Mouse (Mus musculus): ENCODE measurements around the gene Slc7a5. TPM values are rescaled to one million over a fixed set of nuclear protein-coding genes. Genes with fewer than 3 reads are reported as not detected.

The Slc7a5 gene
- total RNA-seq, 2 experiments from 2014 or later, result 25.8 to 46.4 TPM

DNA sequence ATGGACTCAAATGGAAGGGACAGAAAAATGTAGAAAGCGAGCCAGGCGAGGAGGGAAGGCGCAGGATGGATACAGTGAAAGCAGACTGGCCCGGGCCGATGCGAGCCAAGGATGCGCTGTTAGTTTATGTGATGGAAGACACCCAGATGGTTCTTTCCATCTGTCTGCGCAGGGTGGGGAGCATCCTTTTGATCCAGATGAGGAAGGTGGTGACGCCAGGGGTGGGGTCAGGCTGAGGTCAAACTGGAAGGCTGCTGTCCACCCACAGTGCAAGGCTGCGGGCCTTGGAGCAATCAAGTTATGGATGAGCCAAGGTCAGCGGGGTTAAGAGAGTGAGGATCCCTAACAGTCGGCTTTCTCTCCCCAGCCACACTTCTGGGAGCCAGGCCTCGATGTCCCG is 28.9 kb upstream of the Slc7a5 start:
- ATAC-seq (replicated peaks; ENCODE audit: poor library complexity), result no peak

DNA sequence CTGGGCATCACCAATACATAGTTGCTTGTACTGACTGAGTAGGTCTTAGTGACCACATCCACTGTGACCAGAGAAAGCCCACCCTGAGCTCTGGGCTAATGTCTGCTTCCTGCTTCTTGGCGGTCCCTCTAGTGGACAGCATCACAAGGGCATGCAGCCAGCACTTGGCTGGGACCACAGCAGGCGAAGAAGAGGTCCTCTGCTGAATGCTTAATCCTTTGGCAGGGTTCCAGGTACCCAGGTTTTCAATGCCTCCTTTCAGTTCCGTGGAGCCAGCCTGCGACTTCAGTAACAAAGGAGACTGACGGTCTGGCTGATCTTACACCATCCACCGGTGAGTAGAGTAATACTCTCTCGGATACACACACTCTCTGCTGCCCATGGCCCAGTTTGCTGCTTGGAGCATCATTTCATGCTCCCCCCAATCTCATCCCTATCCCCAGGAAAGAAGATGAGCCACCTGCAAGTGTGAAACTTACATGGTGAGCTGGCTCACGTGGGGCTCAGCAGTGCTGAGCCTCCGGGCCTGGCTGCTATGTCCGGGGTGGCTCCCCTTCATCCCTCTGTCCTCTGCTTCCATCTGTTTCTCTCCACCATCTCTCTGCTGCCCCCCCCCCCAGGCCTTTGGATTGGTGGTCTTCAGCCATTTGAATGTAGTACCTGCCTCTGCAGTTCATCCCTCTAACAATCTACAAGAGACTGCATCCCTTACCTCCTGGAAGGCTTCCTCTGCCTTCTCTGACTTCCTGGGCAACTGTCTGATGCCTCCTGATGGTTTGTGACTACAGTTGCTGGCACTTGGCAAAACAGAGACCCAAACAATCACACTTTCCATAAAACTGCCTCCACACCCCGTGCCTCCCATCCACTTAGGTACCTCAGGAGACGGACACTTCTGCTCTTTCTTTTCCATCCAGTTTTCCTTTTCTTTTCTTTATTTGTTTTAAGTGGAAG is 28.1 kb upstream of the Slc7a5 start:
- ATAC-seq (replicated peaks; ENCODE audit: poor library complexity), result no peak

DNA sequence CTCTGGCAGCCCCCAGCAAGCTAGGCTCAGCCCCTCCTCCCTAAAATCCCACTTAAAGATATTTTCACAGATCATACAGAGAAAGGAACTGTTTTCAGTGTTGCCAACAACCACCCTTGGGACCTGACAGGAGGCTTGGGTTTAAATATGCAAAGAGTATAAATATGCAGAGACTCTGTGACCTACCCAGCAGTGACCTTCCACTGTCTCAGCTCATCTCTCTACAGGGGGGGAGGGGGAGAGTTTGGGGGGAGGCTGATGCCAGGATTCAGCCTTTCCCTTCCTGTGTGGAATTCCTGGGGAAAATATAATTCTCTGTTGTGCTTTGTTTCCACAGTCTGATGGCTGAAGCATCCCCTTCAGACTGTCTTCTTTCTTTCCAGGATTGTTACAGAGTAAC is 27.4 kb upstream of the Slc7a5 start:
- ATAC-seq (replicated peaks; ENCODE audit: poor library complexity), result no peak

DNA sequence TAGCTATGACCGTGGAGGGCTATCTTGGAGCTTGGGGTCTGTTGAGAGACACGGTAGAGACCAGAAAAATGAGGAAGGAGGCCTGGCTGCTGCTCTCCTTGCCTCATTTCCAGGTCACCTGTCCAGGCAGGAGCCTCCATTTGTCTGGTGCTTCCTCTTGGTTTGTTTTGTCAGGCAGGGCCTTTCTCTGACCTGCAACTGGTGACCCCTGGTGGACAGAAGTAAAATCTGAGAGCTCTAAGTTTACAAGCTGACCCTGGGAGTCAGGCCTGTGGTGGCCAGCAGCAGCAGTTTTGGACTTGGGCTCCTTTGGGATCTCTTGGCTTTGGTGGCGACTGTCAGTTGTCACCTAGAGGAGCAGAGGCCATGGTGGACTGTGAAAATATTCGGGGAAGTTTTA is 27.0 kb upstream of the Slc7a5 start:
- peak; percentile 78 for ATAC-seq (replicated peaks; ENCODE audit: poor library complexity)

DNA sequence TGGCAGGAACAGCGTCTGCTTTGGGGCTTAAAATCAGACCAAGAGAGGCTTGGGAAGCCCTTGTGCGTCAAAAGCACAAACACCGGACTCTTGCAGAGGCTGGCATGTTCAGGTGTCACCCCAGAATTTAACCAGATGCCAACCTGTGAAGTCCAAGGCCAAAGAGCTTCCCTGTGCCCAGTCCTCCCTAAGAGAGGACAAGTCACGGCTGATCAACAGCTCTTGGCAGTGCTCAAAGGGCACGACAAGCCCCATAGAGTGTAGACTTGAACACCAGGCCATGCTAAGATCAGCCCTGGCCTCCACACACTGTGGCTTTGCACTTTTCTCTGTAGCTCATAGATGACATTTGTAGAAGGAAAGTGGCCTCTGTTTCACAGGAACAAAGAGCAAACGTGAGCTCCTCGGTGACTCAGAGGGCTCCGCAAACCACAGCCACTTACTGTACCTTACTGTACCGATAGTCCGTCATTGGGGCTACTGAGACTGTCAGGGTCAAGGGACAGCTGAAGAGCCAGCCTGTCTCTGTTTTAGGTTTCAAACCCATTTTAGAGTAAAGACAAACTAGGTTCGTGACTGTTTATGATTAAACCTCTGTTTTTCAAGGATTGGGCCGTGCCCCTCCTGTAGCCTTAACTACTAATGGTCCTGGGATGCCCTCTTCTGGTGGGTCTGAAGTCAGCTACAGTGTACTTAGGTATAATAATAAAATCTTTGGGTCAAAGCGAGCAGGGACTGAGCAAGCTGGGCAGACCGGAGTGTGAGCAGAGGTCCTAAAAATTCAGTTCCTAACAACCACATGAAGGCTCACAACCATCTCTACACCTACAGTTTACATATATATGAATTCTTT is 25.4 kb upstream of the Slc7a5 start:
- peak; percentile 30; the same call in 1 of the 2 replicates for ATAC-seq (replicated peaks; ENCODE audit: poor library complexity)

DNA sequence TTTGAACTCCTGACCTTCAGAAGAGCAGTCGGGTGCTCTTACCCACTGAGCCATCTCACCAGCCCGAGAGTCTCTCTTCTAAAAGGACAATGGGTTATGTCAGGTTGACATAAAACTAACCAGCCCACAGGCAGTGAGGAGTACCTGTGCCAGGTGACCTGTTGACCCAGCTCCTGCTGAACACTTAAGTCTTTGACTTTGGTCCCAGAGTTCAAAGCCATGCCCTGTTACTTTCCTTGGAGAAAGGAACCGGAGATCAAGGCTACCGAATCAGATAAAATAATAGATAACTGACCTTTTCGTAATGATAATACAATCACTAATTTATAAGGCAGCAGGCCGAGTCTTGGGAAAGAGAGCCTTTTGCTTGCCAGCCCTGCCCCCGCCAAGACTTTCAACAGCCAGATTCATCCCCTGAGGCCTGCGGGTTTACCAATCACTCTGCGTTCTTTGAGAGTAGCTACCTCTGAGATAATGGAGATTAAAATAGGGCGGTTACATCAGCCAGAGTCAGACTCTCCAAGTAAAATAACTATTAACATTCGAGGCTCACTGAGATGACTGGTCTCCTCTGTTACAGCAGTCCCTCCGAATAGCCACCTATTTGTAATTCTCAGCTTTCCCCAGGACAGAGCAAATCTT is 24.7 kb upstream of the Slc7a5 start:
- ATAC-seq (replicated peaks; ENCODE audit: poor library complexity), result no peak

DNA sequence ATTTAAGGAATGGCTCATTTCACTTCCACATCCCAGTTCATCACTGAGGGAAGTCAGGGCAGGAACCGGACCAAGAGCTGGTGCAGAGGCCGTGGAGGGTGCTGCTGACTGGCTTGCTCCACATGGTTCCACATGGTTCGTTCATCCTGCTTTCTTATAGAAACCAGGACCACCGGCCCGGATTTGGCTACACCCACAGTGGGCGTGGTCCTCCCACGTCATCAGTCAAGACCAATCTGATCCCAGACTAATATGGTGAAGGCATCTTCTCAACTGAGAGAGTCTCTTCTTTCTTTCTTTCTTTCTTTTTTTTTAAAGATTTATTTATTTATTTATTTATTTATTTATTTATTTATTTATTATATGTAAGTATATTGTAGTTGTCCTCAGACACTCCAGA is 24.1 kb upstream of the Slc7a5 start:
- no peak for ATAC-seq (replicated peaks; ENCODE audit: poor library complexity)

DNA sequence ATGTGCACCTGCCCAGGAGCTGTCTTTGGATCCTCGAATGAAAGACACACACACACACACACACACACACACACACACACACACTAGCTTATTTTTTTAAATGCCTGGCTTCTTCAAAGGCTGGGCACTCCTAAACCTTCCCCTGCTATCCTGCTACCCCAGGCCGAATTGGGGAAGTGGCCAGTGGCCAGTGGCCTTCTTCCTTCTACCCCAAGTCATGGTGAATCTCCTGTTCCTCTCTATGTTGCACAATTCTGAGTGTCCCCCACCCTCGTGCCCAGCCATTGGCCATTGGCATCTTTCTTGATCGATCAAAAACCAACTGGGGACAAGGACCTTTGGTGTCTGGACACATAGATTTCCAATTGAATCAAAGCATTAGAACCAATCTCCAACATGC is 22.6 kb upstream of the Slc7a5 start:
- ATAC-seq (replicated peaks; ENCODE audit: poor library complexity), result 0 out of 2 replicates have a peak, but pooled peaks have one; percentile 26

DNA sequence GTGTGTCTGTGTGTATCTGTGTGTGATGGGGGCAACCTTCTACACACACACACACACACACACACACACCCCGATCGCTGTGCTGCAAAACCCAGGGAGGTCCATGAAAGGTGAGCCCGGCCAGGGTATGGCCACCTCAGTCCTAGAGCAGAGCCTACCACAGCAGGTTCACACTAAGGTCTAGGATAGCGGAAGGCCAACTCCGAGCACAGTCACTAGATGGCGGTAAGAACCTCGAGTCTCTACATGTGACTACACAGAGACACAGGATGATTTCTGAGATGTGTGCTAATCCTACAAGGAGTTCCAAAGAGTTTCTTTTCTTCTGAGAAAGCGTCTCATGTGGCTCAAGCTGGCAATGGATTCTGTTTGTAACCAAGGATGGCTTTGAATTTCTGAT is 19.8 kb upstream of the Slc7a5 start:
- ATAC-seq (replicated peaks; ENCODE audit: poor library complexity), result peak; percentile 94

DNA sequence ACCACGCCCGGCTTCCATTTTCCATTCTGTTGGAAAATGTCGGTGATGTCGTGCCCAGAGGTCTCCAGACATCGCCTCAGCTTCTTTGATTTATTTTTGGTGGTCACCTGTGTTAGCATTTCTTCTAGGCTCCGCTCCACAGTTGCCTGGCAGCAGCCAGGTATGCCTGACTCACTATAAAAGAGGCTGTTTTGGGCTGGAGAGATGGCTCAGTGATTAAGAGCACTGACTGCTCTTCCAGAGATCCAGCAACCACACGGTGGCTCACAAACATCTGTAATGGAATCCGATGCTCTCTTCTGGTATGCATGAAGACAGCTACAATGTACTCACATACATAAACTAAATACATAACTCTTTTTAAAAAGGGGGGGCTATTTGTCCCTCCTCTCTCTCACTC is 18.8 kb upstream of the Slc7a5 start:
- ATAC-seq (replicated peaks; ENCODE audit: poor library complexity), result no peak

DNA sequence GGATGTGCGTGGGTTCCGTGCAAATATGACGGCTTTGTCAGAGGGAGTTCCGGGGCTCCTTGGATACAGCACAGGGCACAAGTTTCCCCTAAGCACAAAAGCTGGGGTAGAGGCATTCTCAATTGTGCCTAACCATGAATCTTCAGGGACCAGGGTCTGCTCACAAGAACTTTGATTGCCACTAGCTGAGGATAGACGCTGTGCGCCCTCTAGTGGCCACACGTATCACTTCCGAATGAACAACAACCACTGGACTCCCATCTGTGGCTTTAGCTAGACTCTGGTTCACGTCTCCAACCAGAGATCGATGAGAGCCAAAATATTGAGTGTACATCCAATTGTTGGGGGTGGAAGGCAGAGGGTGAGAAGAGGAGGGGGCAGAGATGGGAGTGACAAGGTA is 18.1 kb upstream of the Slc7a5 start:
- peak; percentile 77 for ATAC-seq (replicated peaks; ENCODE audit: poor library complexity)

DNA sequence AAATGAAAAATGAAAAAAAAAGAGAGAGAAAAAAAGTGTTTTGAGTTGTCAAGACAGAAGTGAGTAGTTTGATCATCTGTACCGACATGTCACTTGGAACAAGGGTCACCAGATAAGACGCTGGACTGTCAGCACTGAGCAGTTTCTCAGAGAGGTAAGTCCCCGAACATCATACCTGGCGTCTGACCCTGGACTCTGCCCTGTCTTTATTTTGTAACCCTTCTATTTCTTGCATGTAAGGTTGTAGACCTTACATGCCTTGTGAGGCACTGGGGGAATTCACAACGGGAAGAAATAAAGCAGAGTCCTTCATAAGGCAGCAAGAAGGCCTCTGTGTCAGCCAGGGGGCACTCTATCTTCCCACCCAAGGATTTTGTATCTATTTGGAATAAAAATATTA is 17.2 kb upstream of the Slc7a5 start:
- no peak for ATAC-seq (replicated peaks; ENCODE audit: poor library complexity)

DNA sequence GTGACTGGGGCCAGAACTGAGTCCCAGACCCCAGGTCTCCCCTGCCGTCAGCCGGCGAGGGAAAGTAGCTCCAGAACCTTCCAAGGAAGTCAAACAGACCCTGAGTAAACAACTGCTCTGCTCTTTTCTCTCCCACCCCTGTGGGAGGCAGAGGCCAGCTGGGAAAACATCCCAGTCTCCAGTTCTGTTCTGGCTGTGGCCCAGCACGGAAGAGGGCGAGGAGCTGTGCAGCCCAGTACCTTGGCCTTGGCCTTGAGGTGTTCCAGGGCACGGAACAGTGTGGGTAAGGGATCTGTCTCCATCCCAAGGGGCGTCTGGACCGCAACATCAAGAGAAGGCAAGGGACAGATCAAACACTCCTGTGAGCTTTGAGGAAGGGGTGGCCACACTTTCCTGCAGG is 14.6 kb upstream of the Slc7a5 start:
- ATAC-seq (replicated peaks; ENCODE audit: poor library complexity), result no peak

DNA sequence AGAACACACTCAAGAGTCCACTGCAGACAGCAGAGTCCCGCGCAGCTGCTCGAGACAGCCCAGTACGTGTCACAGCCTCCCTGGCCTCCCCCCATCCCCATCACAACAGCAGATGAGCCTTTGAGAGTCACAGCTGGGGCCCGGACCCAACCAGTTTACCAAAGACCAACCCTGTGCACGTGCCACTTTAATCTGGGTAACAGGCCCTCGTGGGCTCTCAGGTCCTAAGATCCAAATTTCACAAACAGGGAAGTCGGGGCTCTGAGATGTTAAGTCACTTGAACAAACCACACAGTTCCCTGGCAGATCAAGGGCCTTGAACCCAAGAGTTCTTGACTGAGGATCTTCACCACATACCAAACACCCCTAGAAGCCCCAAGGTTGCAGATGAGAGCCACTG is 14.1 kb upstream of the Slc7a5 start:
- 0 out of 2 replicates have a peak, but pooled peaks have one; percentile 10 for ATAC-seq (replicated peaks; ENCODE audit: poor library complexity)

DNA sequence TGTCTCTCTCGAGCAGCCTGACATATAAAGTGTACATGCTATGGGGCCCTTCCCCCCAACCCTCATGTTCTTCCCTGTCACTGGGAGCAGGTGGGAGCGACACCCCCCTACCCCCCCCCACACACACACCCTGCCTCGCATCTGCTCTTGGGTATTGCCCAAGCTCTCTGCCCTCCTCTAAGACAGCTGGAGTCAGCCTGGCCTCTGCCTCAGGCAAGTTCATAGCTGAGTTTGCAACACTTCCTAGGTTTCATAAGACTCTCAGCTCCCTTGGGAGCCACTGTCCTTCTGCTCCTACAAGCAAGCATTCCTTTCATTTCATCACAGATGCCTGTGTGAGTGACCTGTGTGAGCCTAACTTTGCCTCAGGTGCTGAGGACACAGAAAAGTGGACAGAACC is 12.2 kb upstream of the Slc7a5 start:
- ATAC-seq (replicated peaks; ENCODE audit: poor library complexity), result peak; percentile 88

DNA sequence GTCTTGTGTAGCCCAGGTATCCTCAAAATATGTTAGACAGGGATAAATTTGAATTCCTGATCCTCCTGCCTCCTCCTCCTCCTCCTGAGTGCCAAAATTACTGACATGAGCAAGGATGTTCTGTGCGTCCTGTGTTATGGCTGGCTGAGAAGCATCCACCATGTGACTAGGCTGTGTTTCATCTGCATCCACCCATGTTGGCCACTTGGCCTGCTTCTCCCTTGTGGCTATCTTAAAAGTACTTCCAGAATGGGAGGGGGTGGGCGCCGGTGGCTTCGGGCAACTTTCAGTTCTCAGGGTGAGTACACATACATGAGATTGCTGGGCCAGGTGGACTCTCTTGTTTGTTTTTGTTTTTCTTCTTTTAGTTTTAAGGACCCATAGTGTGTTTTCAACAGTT is 11.7 kb upstream of the Slc7a5 start:
- ATAC-seq (replicated peaks; ENCODE audit: poor library complexity), result no peak

DNA sequence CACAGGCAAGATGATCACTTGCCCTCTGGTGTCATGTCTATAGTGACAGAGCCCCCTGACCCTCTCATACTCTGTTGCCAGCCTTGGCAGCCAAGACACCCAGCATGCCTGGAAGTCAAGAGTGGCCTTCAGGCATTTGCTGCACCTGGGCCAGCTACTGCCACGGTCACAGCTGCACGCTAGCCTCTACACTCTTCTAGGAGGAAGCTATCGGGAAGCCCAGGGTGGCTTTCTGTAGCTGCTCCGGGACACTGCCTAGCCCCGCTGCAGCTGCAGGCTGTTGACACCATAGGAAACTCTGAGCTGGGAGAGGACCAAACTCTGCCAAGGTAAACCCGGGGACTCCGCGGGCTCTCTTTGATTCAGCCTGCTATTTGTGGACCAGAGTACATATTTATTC is 5.9 kb upstream of the Slc7a5 start:
- no peak for ATAC-seq (replicated peaks; ENCODE audit: poor library complexity)

DNA sequence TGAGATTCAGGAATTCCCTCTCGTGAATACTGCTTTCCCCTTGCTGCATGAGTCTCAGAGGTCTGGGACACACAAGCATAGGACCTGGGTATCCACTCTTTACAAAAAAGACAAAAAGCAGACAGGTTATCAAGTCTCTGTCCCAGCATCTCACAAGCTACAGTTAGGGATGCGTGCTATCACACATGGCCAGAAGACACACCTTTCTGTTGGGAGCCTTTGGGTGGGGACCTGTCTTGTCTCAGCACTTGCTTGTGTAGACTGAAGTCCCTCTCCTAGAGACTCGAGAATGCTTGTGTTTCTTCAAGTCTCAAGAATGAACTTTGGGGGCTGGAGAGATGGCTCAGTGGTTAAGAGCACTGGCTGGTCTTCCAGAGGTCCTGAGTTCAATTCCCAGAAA is 5.3 kb upstream of the Slc7a5 start:
- ATAC-seq (replicated peaks; ENCODE audit: poor library complexity), result no peak

DNA sequence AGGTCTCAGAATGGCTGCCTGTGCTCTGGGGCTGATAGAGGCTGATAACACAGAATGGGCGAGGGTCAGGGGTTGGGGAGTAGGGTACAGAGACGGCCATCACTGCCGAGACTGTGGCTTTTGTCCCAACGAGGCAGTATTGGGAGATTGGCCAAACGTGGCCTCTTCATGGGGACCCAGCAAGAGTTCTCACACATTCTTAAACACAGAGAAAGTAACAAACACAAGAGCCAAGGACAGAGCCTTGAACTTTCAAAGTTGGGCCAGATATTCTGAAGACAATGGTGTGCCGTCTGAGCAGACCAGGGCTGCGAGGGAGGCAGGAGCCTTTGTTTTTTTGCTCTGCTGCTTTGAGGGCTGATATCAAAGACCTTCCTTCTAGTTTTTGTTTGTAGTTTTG is 4.5 kb upstream of the Slc7a5 start:
- no peak for ATAC-seq (replicated peaks; ENCODE audit: poor library complexity)

DNA sequence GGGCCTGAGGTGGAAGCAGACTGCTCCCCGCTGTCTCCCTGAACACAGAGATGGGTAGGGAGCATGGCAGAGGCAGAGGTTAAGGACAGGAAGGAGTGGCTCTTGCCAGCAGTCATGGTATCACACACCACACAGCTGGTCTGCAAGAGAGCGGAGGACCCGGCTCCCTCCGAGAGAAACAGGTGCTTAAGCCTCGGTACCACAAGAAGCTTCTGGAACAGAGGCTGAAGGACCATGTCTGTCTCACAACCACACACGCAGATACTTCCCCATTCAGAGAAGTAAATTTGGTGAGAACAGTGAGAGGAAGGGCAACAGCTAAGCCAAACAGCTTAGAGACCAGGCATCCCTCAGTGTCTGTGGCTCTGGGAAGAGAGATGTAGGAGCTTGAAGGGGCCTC is 3.9 kb upstream of the Slc7a5 start:
- ATAC-seq (replicated peaks; ENCODE audit: poor library complexity), result no peak

DNA sequence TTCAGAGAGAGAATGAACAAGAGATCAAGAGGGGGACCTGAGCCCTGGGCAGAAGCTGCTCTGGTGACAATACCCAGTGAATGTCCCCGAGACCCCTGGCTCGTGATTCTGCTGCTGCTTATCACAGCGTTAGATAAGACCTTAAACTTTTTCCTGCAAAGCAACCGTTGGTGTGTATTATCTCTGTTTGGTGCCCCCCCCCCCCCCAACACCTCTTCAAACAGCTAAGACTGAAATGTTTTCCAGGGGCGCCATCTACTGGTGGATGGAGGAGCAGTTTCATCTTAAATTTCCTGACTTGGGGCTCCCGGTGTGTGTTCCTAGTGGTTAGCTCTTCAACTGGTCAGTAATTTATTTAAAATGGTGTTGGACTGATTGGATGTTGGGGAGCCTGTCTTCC is 2.2 kb upstream of the Slc7a5 start:
- 0 out of 2 replicates have a peak, but pooled peaks have one; percentile 14 for ATAC-seq (replicated peaks; ENCODE audit: poor library complexity)

Measured in megakaryocyte progenitor cell, adult 5-6 weeks (primary cell).